Mouse (Mus musculus): ENCODE measurements around the gene AI661453.

Gene AI661453

DNA sequence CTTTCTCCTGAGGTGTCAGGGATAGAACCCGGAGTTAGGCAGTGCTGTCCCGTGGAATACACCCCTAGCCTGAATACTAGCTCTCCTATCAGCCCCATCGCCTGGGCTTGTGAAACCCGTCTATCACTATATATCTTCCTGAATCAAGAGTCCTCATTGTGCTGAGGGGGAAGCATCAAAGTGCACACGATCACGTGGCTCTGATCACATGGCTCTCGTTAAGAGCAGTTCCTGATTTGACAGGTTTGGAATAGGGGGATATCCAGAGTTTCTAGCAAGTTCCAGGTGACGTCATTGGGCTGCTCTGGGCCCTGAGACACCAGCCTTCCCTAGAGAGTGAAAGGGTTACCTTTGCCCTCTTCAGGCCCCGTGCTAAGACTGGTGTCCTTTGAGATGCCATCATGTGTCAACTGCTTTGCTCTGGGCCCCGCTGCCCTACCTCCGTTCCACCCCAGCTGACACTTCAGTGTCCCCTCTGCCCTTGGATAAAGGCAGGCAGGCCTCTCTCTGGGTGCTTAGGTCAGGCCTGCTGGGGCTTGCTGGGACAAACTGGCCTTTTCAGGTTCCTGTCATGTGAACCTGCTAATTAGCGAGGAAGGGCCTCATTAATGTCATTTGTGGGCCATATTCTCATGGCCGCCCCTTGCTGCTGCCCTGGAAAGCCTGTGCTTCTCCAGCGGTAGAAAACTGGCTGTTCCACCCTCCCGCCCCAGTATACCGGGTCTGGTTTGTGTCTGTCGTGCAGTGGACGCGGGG, 5.1 kb downstream of the AI661453 start:
- DNase-seq (ENCODE audit: low read depth): no peak

DNA sequence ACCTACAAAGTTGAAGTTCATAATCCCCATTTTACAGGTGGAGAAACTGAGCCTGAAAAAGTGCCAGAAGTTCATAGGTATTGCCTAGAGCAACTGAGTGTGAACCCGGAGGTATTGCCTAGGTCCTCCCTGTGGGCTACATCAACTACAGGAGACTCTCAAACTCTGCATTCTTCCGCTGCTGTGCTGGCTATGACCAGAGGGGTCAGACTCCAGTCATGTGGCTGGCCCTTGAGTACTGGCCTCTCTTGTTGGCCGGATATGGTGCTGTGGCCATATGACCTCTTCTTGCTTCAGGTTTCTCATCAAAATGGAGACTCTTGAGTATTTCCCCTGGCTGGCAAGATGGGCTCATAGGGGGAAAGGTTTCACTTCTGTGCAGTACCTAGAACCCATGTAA, 5.9 kb downstream of the AI661453 start:
- no peak for DNase-seq (ENCODE audit: low read depth)

DNA sequence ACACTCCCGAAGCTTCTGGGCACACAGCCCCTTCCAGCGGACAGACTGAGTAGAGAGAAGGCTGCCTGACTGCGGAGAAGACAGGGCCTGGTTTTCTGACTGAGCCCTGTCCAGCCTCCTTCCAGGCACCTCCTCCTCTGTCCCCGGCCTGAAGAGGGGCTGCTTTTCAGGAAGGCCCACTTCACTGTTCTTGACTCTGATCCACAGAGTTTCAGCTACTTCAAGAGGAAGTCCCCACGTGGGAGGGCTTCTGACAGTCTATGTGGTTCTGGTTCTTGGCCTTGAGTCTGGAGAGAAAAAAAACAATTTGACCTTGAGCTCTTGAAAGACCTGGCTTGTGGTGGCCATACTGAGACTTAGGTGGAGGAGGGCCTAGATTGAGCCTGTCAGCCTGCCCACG, 7.7 kb downstream of the AI661453 start:
- no peak for DNase-seq (ENCODE audit: low read depth)

DNA sequence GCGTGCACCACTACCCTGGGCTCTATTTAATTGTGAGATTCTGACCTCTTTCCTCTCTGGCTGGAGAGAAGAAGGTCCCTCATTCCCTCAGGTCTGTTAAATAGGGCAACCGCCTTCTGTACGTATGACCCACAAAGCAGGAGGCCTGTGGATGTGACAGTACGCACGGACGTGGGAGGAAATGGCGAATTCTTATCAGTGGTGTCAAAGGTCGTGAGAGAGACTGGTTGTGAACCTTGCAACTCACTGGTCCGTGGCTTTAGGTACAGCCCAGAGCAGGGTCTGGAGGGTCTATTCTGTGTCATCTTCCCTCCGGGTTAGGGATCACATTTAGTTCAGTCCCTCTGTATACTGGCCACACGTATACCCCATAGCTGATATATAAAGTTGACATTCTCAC, 9.1 kb downstream of the AI661453 start:
- no peak for DNase-seq (ENCODE audit: low read depth)

DNA sequence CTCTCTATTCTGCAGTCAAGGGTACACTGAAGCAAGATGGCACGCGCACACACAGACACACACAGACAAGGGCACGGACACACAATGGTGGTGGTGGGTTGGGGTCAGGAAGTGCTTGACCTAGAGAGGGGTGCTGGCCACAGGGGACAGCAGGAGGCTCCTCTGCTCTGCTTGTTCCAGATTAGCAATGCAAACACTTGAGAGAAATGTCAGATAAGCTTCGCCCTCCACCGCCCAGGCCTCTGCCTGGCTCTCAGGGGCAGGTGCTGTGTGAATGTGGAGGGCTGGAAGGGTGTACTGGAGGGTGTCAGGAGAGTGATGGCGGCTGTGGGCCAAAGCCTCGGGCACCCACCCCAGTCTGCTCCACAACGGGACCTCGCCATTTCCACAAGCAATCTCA, 9.6 kb downstream of the AI661453 start:
- DNase-seq (ENCODE audit: low read depth): no peak

DNA sequence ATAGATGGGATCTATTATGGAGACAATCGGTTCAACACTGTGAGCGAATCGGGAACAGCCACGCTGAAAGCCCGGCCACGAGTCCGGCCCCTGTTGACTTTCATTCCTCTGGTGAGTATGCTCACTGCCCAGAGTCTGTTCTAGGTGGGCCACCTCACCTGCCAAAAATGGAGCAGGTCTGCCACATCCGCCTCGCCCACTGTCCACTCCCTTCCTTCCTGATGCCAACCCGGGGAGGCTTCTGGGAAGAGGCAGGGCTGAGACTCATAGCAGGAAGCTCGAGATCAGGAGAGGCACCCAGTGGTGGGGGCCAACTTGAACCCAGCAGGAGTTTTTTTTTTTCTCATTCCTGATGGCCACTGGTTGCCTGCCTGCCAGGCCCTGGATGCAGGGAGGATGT, 10.1 kb downstream of the AI661453 start:
- DNase-seq (ENCODE audit: low read depth): no peak

DNA sequence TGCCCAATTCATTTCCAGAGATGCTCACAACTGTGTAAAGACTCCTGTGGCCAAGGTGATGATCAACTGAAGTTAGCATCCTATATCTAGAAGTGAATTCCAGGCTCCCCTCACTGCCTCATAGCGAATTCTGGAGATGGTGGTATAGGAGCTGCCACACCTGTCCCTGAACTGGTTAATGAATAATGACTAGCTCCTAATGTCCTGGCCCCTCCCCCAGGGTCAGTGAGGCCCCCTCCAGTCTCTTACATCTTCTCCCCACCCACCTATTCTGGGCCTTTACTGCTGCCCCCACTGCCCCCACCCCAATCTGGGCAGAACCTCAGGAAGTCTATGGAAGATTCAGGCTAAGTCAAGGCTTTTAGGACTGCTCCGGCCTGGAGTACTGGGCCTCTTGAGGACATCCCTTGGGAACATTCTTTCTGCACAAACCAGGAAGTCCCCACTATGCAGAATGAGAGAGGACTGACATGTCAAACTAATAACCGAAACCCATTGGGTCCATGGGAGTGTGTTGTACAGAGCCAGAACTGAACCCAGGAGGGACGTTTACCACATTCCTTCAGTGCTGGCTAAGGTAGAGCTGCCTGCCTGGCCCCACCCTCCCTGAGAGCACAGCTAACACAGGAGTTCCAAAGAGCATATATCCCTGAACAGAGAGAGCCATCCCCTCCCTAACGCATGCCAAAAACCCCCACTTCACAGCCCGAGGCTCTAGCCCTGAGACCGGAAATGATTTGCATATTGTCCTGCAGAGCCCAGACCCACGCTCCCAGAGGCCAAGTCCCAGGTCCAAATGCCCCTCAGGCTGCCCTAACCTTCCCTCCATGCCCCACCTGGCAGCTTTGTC, 12.3 kb downstream of the AI661453 start:
- DNase-seq (ENCODE audit: low read depth): no peak

DNA sequence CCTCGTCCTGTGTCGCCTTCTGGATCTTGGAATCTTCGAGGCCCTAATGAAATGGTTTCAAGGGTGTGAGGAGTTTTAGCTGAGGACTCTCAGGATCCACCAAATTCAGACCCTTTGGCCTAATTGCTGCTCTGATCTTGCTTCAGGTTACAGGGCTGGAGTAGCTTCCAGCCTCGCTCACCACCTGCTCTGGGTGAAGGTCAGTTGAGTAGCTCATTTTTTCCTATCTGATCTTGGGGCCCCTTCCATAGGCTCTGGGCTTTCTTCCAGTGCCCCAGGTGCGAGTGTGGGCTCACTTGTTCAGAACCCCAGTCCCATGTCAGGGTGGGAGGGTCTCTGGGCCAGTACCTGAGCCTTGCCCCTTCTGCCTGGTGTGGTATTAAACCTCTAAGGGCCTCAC, 13.0 kb downstream of the AI661453 start:
- no peak for DNase-seq (ENCODE audit: low read depth)

DNA sequence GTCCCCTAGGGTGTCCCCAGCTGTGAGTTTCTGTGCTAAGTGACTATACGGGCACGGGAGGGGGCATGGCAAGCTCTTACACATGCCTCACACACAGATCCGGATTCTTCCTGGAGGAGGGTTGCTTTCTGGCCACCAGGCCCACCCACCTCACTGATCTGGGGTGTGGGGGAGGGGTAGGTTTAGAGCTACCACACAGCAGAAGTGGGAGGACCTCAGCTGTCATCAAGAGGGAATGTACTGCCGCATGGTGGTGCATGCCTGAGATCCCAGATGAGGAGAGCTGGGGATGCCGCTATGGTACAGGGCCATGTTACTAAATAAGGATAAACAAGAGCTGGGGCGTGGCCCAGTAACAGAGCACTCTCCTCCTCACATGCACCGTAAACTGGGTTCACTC, 13.8 kb downstream of the AI661453 start:
- DNase-seq (ENCODE audit: low read depth): no peak

DNA sequence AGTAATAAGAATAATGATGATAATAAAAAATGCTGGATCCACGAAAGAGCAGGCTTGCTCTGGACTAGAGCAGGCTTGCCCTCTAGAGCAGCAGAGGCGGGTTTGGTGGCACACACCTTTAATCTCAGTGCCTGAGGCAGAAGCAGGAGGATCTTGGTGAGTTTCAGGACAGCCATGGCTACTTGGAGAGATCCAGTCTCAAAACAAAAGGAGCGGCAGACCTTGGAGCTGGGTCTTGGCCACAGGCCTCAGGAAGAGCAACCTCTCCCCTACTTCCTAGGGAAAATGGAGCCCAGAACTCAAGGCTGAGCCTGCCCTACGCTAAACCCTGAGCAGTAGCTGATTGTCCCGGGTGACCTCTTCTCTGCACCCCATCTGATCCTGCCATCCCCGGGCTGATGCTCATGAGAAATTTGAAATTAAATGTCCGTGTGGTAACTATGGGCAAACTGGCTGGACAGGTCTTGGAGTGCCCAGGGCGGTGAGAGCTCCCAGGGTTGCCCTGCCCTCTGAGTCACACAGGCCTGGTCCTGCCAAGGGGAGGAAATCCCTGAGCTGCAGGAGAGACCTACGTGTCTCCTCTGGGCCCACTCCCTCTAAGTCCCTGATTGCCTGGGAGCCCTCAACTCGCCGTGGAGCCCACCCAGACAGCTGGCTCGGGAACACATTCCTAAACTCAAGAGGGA, 14.6 kb downstream of the AI661453 start:
- DNase-seq (ENCODE audit: low read depth): no peak

DNA sequence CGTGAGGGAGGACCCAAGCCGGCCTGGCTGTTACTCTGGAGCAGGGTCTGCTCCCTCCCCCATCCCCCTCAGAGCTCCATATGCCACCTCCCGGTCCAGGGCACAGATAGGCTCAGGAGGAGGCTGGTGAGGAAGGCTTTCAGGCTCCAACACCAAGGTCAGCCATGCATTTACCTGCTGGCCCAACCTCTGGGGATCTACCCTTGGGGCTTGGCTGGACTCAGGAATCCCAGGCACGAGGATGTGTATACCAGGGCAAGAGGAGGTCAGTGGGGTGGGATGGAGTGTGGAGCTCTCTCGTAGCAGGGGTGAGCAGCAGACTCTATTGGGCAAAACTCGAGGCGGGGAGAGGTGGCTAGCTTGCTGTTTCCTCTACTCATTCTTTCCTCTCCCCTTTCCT, 16.5 kb downstream of the AI661453 start:
- DNase-seq (ENCODE audit: low read depth): no peak

DNA sequence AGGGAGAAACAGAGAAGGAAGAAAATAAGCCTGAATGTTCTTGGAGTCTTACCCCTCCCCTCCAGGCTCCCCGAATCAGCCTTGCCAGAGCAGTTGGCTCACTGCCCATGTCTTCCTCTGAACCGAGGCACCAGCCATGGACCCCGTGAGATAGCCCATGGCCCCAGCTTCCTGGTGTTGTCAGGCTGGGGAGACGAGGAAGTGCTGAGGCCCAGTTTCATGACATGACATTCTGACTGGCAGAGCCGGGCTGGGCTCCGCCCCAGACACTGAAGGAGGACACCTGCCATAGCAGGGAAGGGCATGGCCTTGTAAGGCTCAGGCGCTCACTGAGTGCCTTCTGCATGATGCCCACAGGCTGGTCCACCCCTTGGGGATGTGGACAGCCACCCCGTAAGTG, 18.3 kb downstream of the AI661453 start:
- DNase-seq (ENCODE audit: low read depth): no peak

DNA sequence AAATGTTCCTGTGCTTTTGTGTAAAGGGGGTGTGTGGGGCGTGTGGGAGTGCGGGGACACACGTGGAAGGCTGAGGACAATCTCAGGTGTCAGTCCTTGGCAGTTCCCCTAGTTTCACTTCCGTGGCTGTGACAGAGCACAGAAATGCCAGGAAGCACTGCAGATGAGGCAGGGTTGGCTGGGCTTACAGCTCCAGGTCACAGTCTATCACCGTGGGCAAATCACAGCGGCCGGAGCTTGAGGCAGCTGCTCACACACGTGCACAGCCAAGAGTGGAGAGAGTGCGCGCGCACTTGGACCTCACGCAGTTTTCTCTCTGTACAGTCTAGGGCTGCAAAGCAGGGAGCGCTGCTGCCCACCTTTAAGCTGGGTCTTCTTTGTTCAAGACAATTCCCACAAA, 21.9 kb downstream of the AI661453 start:
- DNase-seq (ENCODE audit: low read depth): no peak

DNA sequence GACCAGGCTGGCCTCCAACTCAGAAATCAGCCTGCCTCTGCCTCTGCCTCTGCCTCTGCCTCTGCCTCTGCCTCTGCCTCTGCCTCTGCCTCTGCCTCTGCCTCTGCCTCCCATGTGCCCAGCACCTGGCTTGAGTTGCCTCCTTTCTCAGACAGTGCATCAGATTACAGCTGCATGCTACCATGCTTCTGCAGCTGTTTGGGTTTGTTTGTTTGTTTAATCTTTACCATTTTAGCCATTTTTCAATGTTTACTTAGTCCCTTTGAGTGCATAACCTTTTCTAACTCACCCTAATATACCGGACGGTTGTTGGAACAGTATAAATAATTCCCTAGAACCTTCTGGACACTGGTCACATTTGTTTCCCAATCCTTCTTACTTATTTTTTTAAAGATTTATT, 22.5 kb downstream of the AI661453 start:
- no peak for DNase-seq (ENCODE audit: low read depth)

DNA sequence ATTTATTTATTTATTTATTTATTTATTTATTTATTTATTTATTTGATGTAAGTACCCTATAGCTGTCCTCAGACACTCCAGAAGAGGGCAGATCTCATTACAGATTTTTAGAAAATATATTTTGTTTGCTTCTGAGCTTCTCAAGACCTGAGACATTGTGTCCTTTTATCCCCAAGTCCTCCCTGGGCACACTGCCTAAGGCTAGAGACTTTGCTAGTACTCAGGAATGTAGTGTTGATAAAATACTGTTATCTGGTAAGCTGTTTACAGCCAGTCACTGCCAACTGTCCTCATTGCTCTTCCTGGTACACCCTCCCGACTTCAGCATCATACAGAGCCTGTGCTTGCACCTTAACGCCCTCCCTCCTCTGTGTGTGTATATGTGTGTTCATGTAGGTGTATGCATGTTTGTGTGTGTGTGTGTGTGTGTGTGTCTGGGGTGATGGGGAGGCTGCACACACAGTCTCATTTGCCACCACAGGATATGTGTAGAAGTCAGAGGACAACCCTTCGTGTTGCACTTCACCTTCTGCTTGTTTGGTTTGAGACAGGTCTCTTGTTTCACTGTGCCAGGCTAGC, 23.0 kb downstream of the AI661453 start:
- no peak for DNase-seq (ENCODE audit: low read depth)

DNA sequence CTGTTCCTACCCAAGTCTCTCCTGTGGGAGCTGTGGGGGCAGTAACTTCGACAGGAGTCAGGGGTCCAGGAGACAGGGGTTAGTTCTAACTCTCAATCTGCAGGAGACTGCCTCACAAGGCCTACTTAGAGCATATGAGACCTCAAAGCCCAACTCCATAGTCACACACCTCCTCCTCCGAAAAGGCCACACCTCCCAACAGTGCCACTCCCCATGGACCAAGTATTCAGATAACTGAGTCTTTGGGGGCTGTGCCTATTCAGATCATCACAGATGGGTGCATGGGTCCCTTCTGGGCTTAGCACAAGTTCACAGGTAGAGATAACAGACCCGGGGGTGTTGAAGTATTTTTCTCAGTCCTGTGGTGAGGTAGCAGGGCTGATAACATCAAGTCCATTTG, 25.3 kb downstream of the AI661453 start:
- no peak for DNase-seq (ENCODE audit: low read depth)

DNA sequence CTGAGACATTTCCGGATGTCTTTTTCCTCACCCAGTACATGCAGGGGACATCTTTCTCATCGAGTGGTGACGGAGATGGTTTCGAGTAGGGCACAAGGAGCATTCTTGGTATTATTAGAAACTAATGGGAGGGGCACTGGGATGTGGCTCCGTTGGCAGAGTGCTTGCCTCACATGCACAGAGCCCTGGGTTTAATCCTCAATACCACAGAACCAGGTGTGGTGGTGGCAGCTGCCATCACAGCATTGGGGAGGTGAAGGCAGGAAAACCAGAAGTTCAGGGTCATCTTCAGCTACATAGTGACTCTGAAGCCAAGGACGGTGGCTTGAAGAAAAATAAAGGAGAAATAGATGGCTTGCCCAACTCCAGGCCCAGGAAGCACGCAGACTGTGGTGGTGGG, 25.8 kb downstream of the AI661453 start:
- no peak for DNase-seq (ENCODE audit: low read depth)

DNA sequence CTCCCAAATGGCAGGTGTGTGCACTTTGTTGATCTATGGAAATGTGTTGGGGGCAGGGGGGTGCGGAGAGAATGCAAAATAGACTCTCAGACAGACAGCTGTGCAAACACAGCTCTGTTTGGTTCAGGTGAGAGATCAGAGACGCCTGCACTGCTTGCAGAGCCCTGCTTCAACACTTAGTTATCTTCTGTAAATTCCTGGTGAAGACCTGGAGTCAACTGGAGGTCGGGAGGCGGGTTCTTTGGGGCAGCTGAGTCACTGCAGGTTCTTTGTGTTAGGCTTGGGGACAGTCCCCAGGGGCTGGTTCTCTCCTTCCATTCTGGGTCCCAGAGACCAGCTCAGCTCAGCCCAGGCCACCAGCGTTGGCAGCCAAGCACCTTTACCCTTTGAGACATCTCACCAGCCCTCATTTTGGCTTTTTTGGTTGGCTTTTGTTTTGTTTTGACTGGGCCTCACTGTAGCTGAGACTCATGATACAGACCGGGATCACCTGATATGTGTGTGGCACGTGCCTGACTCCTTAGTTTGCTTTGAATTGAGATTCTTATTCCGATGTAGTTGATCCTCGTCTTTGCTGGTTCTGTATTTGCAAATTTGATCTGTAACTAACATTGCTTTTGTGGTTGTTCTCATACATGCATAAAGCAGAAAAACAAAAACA, 26.4 kb downstream of the AI661453 start:
- DNase-seq (ENCODE audit: low read depth): no peak

DNA sequence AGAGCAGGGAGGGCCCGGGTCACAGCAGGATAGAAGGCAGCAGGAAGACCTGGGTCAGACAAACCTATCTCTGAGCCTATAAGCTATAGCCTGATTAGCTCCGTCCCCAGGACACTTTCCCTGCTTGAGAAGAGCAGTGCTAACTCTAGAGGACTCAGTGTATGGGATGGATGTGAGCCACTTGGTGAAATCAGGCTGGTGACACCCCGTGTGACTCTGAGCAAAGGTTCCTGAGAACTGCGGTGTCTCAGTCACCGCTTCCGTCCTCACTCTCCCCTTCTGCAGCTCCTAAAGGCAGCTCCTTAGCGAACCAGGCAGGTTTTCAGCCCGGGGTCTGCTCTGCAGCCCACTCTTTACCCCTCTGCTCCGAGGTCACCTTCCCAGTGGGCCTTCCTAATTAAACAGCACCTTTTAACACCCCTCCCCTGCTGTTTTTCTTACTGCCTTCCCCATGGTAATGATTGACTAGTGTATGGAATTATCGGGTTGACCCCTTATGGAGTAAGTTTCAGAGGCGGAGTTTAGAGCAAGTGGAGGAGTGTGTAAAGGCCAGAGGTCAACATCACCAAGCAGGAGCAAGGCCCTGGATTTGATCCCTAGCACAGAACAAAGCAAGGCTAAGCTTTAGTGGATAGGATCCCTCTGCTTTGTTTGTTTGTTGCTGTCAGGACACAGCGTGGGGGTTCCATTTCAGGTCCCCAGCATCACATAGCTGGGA, 28.0 kb downstream of the AI661453 start:
- no peak for DNase-seq (ENCODE audit: low read depth)

DNA sequence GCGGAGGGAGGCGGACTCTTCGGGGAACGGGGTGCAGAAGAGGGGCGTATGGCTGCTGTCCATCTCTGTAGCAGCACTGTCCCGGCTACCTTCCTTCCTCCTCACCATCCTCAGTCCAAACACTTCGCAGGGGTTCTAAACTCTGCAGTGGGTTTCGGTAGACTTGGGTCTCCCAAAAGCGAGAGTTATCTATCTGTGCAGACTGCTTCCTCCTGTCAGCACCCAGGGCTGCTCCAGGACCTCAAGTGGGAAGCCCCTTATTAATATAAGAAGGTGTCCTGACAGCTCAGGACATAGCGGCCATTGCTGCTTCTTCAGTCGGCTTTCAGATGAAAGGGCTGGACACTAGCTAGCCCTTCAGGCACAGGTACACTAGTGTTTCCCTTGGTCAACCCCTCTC, 28.6 kb downstream of the AI661453 start:
- DNase-seq (ENCODE audit: low read depth): no peak

DNA sequence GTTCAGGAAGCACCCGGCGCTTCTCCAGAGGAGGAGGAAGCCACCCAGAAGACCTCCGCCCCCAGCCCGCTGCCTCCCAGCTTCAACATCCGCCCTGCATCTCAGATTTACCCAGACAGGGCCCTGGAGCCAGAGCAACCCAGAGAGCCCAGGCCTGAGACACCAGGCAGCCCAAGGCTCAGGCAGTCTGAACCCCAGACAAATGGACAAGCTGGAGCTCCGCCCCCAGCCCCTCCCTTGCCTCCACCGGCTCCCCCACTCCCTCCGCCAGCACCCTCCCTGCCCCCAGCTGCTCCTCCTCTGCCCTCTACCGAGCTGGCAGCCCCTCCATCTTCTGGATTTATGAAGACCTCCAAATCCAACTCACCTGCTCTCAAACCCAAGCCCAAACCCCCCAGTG, 29.9 kb downstream of the AI661453 start:
- no peak for DNase-seq (ENCODE audit: low read depth)
